Mouse (Mus musculus) cerebellum, postnatal 25 days (tissue): ENCODE measurements around the gene Nek9.
"Not testable (repeated sequence)": the region's sequence is repeated elsewhere in the genome, so short reads cannot be mapped to it uniquely, and the experiment has no call there.

Experiments
- DNase-seq, 2 experiments: peaks; one replicate each; pipeline ENCODE4 v3.0.0; 2021; ENCODE audit warnings: mixed read lengths in 2 of 2

The Nek9 gene

DNA sequence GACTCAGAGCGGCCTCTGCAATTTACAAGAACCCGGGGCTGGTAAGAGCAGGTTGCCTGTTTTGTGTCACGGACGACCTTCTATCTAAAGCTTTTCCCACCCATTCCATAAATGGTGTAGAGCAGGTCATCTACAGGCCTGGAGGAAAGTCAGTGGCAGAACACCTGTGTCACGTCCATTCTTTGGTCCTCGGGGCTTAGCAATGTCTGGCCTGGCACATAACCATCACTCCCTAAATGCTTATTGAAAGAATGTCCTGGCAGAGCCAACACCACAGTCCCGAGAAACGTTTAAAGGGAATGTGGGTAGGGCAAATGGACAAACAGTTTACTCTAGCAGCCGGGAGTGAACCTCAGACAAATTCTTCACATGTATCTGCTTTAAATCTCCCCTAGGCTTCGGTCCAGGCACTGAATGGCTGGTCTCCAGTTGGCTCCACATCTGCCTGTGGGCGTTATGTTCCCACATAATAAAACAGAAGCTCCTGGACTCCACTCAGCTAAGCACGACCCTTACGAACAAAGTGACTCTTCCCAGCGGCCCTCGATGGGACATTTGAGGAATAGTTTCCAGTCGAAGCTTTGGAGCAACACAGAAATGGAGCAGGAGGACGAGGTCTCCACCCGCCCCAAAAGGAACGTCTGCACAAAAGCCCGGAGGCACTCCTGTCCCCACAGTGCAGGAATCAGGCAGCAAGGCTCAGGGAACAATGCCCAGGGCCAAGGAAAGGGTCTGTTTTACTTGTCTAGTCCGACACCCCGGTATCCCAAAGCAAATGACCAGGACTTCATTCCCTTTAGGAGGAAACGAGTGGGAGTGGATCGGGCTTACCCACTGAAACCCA, 49.8 kb downstream of the Nek9 start:
- no peak for DNase-seq

DNA sequence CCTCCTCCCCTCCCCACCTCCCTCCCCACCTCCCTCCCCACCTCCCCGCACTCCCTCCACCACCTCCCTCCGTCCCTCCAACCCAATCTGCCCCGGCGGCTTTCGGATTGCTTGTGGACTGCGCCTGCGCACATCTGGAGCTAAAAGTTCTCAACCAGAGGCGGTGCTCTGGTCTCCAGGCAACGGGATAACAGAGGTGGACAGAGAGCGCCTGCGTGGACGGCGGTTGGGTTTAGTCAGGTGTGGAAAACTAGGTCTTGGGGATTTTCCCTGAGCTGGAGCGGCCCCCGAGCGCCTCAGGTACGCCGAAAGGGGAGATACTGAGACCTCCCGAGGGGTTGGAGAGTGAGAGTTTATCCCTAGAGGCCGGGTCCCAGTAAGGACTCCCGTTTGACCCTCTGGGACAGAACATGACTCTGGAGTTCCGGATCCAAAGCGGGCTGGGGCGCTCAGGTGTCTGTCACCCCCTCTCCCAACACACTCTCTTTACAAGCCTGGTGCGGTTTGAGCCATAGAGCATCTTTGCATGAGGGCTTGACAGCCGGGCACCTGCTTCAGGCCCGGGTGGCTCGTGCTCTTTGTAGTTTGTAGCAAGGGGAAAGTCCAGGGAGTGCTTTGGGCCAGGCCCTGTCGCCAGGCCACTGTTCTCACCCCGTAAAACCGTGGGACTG, 50.5 kb downstream of the Nek9 start, which contains the start of gene Zc2hc1c:
Zc2hc1c (plus strand) TSS at position 106 of the 671 bp plus-strand sequence.
- DNase-seq, result peak in 1 of 2 experiments; percentile 44

DNA sequence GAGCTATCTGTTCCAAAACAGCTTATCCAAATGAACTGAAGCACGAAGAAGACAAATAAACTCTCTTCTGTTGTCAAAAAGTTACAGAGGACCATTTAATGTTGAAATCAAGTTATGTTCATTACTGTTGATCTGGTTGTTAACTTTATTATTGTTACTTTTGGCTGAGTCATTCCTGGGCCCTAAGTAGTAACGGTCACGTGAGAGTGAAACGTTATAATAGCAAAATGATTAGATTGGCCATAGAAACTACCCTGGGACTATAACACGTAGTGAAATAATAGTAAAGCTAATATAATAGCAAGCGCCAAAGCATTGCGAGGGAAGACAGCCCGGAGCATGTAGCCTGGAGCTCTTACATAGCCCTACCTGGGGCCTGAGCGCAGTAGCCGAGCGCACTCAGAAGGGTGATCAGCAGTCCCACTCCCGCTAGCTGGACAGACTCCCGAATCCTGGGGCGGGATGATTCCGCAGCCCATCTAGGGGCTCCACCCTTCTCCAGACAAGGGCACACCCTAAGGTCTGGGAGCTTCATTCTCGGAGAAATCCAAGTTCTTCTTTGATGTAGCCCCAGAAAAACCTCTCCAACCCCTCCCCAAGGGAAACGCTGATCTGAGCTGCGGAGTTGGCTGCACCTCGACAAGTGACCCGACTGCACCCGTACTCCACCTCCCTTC, 51.2 kb downstream of the Nek9 start, which contains the start of gene Acyp1:
Acyp1 (minus strand) TSS at position 630 of the 677 bp plus-strand sequence.
- peak in 1 of 2 experiments; percentile 22 for DNase-seq

DNA sequence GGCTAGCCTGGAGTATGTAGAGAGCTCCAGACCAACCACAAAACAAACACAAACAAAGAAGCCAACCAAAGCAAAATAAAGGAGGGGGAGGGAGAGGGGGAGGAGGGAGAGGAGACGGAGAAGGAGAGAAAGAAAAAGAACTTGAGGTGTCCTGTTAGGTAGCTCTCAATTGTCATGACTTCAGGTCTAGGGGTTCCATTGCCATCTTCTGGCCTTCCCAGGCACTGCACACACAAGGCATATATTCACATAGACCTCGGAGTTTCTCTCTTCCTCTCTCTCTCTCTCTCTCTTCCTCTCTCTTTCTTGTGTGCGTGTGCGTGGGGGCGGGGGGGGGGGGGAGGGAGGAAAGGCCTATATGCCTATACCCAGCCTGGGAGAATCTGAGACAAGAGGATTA, 52.2 kb downstream of the Nek9 start:
- no peak for DNase-seq

DNA sequence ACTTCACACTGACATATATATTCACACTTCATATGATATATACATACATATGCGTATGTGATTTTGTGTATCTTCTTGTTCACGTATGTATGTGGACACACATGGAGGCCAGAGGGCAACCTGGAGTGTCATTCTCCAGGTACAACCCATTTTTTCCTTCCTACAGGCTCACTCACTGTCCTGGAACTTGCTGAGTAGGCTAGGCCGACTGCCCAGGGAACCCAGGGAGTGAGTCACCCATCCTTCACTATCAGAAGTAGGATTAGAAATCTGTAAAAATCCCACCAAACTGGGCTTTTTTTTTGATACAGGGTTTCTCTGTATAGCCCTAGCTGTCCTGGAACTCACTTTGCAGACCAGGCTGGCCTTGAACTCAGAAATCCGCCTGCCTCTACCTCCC, 54.2 kb downstream of the Nek9 start:
- DNase-seq, result no peak

DNA sequence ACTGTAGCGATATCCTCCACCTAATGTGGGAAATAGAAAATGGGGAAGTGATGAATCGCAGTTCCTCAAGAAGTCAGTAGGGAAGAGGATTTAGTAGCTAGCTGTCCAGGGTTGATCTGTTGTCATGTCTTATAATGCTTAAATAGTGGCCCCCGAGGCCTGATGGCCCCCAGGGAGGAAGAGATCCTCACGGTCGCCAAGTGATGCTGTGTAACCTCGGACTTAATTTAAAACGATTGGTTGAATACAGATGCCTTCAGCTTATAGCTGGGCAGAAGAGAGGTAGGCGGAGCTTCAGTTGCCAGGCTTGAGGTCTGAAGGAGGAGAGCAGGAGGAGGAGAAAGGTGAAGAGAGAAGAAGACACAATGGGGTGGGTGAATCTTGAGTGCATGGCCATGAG, 54.8 kb downstream of the Nek9 start:
- no peak for DNase-seq

DNA sequence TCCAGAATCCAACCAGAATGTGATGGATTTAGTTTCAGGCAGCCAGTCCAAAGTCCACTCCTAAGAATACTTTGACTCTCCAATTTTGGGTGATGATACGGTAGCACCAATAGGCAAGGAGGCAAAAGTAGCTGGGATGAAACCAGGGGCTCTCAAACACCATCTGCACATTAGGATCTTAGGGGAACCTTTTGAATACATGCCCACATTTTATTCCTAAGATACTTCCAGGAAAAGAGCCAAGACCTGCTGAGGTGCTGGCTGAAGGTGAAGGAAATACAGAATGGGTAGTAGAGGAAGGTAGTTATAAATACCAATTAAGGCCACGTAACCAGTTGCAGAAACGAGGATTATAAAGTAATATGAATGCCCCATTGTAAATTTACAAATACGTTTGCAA, 57.4 kb downstream of the Nek9 start:
- not testable (repeated sequence) for DNase-seq

DNA sequence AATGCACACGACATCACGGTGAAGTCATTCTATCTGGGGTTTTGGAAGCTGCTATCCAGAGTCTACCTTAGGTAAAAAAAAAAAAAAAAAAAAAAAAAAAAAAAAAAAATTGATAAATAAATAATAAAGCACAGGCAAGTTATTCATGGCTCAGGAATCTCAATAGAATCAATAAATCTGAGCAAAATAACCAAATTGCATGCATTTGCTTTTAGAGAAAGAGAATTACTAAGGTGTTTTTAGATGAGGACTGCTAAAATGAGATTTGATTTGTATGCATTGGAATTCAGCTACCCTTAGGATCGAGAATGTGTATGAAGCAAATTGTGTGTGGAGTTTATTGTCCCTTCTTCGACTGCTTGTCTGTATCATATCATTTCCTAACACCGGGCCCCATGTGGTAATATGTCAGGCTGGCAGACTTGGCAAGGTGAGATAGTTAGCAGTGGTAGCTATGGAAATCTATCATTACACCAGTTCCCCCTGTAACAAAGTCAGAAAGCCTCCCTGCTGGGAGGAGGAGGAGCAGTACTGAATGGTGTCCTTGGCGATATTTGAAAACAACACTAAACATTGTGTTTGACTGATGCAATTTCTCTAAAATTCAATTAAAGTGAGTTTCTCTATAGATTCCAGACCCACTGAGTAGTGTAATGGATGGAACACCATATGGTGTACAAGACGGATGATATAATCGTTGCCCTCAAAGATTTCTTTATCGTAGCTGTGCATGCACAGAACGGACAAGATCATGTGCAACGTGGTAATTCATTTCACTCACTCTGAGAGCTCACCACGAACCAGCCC, 58.1 kb downstream of the Nek9 start:
- DNase-seq, result no peak

DNA sequence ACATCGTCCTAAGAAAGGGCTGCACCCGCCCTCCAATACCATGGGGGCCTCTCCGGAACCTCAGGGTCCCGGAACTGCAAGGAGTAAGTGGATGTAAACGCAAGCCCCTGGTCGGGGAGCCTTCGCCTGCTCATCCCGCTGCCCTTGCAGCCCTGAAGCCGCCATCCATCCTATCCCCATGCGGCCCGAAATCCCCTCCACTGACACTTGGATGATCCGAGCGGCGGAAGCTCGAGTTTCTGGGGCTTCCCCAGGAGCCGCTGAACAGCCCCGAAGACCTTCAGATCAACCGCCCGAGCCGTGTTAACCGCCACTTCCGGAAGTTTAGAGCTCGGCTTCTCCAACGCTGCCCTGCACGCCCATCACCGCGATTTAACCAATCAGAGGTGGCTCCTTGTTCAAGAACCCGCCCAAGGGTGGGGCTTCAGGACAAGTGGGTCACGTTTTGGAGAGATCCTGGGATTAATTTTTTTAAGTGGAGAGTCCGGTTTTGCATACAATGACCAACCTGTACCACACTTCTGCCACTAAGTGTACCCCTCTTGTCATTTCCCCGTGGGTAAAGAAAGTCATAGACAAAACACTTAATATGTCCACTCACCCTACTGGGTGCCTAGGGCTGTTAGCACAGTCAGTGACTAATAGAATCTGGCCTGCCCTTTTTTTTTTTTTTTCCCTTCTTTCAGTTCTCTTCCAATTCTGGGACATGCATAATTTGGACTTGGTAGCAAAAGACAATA, 58.9 kb downstream of the Nek9 start:
- DNase-seq, result peak; percentile 98 to 99

DNA sequence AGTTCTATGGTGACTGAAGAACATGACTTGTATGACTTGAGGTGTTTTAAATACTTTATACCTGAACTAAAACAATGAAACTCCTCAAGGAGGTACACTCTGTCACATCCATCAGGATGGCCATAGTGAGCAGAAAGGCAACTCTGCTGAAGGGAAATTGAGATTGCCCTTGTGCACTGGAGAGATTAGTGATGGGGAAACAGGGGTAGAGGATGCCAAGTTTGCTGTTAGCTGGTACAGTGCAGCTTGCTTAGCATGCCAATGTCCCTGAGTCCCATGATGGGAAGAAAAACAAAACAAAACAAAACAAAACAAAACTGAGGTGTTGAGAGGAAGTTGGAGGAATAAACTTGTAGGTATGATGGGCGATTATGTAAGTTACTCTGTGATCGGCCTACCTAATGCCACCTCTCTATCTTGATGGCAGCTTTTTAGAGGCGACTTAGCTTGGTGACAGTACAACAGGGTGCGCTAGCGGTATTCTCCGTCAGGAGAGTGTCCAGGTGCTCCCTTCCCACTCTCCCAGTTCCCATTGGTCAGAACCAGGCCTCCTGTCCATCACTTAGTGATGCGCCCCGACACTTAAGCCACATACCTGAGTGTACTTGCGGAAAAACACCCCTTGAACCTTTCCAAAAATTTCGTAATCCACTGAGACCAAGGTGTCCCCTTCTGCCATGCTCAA, 59.6 kb downstream of the Nek9 start:
- DNase-seq, result peak in 1 of 2 experiments; percentile 51

DNA sequence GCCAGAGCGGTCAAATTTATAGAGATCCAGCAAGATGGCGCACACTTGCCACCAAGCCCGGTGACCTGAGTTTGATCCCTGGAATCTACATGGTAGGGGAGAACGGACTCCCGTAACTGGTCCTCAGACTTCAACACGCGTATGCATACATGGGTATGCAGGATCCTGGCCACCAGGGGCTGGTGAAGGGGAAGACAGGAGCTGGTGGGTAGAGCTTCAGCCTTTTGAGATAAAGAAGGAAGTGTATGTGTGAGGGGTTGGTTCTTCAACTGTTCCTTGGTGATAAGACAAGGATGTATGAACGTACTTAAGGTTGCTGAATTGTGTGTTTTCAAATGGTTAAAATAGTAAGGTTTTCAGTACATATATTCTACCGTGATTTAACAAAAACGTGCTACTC, 60.2 kb downstream of the Nek9 start:
- no peak for DNase-seq

DNA sequence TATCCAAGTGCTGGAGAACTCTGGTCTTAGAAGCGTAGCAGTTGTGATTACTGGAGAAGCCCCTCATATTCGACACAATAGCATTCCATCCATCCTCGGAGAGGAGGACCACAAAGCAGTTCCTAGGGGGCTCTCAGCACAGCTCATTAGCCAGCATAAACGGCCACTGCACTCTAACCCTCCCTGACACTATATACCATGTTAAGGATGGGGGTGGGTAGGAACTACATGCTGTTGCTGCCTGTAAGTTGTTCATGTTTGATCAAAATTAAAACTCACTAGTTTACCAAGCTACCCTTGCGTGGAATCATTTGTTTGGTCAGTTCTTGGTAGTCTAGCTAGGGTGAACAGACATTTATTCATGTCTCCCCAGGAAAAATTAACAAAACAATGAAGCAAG, 62.9 kb downstream of the Nek9 start:
- DNase-seq, result no peak

DNA sequence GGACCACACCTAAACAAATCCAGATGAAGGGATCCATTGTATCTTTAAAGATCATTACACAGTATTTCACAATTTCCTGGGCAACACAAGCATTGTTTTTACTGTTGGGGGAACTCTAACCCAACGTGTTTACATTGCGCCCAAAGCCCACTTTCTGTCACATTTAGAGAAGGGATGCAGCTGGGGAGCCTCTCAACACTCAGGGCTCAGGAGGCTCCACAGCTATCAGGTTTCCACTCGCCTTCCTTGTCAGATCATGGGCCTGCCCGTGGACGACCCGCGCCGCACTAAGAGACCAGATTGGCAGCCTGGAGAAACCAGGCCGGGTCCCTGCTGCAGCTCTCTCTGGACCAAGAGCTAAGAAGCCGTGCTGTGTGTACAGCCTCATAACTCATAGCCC, 65.7 kb downstream of the Nek9 start:
- DNase-seq, result no peak

DNA sequence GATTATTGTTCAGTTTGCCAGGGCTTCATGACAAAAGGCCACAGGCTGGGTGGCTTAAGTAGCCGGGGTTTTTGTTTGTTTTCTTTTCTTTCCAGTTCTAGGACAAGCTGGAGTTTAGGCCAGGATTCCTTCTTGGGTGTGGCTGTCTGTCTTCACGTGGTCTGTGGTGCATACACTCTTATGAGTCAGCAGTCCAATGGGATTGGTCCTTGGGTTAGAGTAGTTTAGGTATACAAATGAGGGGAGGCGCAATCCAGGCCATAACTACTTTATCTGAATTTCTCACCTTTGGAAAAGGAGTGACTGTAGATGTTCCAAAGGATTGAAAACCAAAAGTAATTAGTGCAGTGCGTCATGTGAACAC, 67.3 kb downstream of the Nek9 start:
- no peak for DNase-seq

DNA sequence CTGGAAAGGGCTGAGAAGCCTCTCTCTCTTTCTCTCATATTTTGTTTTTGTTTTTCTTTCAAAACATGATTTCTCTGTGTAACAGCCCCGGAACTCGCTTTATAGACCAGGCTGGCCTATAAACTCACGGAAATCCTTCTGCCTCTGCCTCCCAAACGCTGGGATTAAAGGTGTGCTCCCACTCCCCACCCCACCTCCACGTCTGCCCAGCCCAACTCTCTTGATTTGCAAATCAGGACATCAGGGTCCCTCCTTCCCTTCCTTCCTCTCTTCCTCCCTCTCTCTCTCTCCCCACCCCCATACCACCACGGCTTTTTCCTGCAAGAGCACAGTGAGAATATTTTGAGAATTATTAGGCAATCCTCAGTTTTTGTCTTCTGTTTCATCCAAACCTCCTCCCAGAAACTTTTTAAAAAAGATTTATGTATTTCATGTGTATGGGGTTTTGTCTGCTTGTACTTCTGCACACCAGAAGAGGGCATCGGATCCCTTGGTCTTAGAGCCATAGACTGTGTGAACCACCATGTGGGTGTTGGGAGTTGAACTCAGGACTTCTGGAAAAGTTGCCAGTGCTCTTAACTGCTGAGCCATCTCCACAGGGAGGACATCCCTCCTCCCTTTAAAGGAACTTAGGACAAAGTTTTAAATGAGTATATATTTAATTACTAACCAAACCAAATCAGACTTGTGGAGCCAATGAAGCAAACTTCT, 67.9 kb downstream of the Nek9 start:
- DNase-seq, result no peak

DNA sequence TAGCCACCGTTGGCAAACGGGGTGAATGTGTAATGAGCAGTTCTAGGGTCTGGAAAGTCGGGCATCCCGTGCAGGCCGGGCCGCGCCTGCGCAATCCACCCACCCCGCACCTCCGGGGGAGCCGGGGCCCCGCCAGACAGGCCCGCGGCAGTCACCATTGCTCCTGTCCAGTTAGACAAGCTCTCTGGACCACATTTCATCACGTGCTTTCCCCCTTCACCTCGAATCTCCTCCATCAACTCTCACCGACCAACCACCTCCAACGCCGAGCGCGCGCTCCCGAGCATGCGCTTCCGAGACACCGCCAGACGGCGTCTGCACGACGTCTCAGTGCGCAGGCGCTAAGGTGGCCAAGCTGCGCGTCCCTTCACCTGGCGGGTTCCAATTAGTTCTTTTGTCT, 68.8 kb downstream of the Nek9 start, which contains the start of gene Mlh3:
Mlh3 (minus strand) TSS at position 281 of the 400 bp plus-strand sequence.
- DNase-seq, result peak; percentile 93 to 97

DNA sequence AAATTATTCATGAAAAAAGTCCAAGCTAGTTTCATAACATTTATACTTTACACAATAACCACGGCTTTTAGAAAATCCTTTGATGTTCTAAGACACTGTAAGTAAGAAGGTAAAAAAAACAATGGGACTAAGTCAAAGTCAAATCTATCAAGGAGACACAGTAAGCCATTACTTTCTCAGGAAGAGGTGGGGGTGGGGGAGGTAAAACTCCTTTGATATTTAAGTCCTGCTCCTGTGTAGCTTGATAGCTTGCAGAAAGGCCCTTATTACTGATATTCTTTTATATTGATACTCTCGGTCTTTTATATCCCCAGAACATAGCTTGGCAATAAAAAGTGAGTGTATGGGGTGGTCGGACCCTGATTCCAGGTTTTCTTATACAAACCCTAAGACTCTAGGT, 69.3 kb downstream of the Nek9 start:
- no peak for DNase-seq

DNA sequence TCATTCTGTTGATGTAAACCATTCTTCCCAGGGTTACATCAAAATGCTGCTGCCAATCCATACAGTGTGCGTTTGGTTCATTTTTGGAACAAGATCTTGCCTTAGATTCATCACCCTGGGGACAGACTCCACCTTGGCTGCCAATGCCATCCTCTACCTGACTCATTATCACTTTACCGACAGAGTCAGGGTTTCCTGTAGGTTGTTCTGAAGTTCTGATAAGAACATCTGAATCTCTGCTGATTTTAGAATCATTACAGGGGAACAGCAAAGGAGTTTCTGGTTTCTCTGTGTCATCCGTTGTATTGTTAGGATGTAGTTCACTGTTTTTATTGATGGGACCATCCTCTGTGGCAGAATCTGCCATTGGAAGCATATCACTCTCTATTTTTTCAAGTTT, 72.9 kb downstream of the Nek9 start:
- DNase-seq, result no peak

DNA sequence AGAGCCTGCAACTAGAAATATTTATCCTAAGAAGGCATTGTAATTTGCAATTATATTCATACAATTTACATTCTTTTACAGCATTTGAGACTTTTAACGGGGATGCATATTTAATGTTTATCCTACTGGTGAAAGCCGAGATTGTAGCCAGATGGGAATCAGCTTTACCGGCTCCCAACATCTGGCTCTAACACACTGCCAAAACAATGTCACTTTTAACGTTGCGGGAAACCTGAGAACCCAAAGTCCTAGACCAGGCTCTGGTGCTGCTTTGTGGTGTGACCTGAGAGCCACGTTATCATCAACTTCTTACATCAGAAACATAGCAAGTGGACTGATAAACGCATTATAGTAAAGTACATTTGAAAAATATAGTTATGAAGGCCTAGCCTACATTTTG, 74.2 kb downstream of the Nek9 start:
- DNase-seq, result no peak

DNA sequence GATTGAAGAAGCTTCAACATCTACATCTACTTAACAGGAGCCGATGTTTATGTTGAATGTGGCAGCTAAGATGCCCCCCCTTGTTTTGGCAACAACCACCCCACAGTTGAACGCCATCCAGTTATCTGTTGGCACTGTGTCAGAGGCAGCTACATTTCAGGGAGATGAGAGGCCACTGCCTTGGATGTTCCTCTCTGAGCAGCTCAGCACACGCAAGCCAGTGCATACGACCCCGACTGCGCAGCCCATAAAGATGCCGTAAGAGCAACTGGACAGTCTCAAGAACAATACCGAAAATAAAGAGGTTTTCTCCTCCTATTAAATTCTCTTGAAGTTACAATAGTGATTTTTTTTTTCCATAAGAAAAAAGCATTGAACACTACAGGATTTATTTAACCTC, 74.6 kb downstream of the Nek9 start:
- peak; percentile 33 to 48 for DNase-seq

DNA sequence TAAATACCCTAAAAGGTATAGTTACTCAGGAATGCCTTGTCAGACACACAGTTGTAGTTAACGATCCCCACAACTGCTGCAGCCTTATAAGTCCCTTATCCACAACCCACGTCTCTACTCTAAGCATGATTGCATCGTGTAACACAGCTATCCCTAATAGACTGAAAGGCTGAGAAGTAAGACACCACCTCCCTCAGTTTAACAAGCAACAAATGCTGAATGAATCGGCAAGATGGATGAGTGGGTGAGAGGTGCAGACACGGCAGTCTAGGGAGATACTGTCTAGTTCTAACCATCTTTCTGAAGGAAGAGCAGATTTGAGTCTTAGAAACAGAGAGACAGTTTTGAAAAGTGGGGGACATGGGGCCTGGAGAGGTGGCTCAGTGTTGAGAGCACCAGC, 76.0 kb downstream of the Nek9 start:
- DNase-seq, result no peak
